ENCODE assay signal across 12 mouse cellular contexts in the genomic region with DNA sequence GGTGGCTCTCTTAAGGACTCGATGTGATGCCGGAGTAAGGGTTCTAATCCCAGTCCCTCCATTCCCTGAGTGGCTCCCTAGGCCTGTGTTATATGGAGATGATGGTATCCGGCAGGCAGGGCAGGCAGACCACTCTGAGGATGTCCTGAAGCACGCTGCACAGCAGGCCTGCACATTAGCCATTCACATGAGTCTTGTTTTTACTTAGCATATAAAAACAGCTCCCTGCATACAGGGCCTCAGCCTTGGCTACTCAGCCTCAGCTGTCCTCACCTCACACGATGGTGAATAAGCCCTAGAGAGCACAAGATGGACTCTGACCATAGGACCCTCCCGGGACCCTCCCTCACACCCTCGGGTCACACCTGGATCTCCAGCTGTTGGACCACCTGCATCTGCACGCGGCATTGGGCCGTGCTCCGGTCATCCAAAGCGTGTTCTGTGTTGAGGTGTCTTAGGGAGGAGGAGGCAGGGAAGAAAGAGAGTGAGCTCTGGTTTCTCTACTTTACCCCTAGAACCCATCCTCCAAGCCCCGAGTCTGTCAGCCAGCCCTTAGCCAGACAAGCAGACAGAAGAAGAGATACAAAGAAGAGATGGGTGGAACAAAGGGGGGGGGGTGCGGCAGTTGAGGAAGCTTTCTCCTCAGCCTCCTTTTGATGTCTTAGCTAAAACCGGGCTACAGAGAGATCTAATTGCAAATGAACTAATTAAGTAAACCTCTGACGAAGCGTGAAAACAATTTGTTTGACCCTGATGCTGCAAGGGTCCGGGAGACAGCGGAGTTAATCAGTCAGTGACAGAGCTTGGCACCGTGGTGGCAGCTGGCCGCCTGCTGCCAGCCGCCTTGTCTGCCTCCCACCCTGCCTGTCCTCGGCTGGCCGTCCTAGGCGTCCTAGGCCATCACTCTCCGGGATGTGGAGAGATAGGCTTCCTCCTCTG. TPM values are rescaled to one million over a fixed set of nuclear protein-coding genes. Genes with fewer than 3 reads are reported as not detected.
DNase-seq lines count a peak whose midpoint lies in the region; ATAC-seq and TF ChIP-seq lines count a peak whose summit lies in the region.
"Had no signal": no experiment of that assay in that cellular context is flagged by ENCODE, and none has a peak within 500 bp of the region (broad histone marks: within the 10 kb centered on the region; RNA-seq: fewer than 3 reads in every experiment).

No protein-coding gene starts in this region.

- no peaks in the 10 kb centered on the region for H3K27me3 ChIP-seq in neural tube, embryonic 11.5 days (ENCODE audit: control insufficient read depth, insufficient read depth, low read length)
- H3K27me3 ChIP-seq in hindbrain, postnatal 0 days (ENCODE audit: insufficient read depth, low read length), result 0 out of 2 replicates have a peak, but pooled peaks cover 6% of the 10 kb centered on the region
- H3K27me3 ChIP-seq: liver, embryonic 15.5 days had no signal

- WGBS in neural tube, embryonic 11.5 days, result 21% methylated on average over 26 of the region's 26 CpGs
- WGBS in hindbrain, postnatal 0 days, result 14% methylated on average over 26 of the region's 26 CpGs

- H3K27ac ChIP-seq in neural tube, embryonic 11.5 days (ENCODE audit: low read depth, low read length), result peak overlapping the region; percentile 68
- H3K27ac ChIP-seq in hindbrain, postnatal 0 days, result peak overlapping the region; percentile 78
- H3K27ac ChIP-seq: liver, embryonic 15.5 days had no signal

- no peak for TF ChIP-seq CTCF in hindbrain, postnatal 0 days (IDR thresholded peaks at IDR 0.05; ENCODE audit: low read depth)

- no peak overlapping the region for H3K4me2 ChIP-seq in neural tube, embryonic 11.5 days (ENCODE audit: low read depth)
- peak overlapping the region; percentile 61 for H3K4me2 ChIP-seq in hindbrain, postnatal 0 days (ENCODE audit: low read depth, low read length)
- H3K4me2 ChIP-seq: liver, embryonic 15.5 days had no signal

- DNase-seq in cerebellum, adult 9-10 months, result peak; percentile 25
- no peak for DNase-seq in cerebellum, adult 9-11 months
- peak; percentile 71 for DNase-seq in neural tube, embryonic 11.5 days (ENCODE audit: low spot score)
- no peak for DNase-seq in neural tube, embryonic 10.5 days (ENCODE audit: extremely low spot score, low spot score)
- DNase-seq in hindbrain, postnatal 0 days (ENCODE audit: low spot score), result peak; percentile 72
- peak; percentile 90 for DNase-seq in retina, postnatal 1 day
- DNase-seq in liver, result no peak
- no peak for DNase-seq in frontal cortex, postnatal 14 days (ENCODE audit: low spot score in 2 of 2)
- DNase-seq: cerebellum, adult 18-20 months; gastrocnemius, postnatal 36 days; kidney, adult 11 months had no signal

- peak; percentile 61 for ATAC-seq in neural tube, embryonic 11.5 days (ENCODE audit: insufficient read depth, low FRiP score, low TSS enrichment)
- ATAC-seq in hindbrain, postnatal 0 days, result no peak

- H3K36me3 ChIP-seq in neural tube, embryonic 11.5 days (ENCODE audit: control insufficient read depth, insufficient read depth, low read length), result peaks cover 6% of the 10 kb centered on the region
- H3K36me3 ChIP-seq in hindbrain, postnatal 0 days (ENCODE audit: insufficient read depth, low read length), result peaks cover 3% of the 10 kb centered on the region; the same call in 1 of the 2 replicates

- peaks cover 48% of the 10 kb centered on the region for H3K4me1 ChIP-seq in neural tube, embryonic 11.5 days (ENCODE audit: control insufficient read depth, insufficient read depth, low read length)
- H3K4me1 ChIP-seq in hindbrain, postnatal 0 days (ENCODE audit: insufficient read depth, low read length), result peaks cover 29% of the 10 kb centered on the region

- H3K9me3 ChIP-seq in neural tube, embryonic 11.5 days (ENCODE audit: control insufficient read depth, low read length), result no peaks in the 10 kb centered on the region
- no peaks in the 10 kb centered on the region for H3K9me3 ChIP-seq in hindbrain, postnatal 0 days (ENCODE audit: low read length)
- H3K9me3 ChIP-seq: liver, embryonic 15.5 days had no signal

- H3K4me3 ChIP-seq in neural tube, embryonic 11.5 days (ENCODE audit: low read depth, low read length), result no peak overlapping the region
- H3K4me3 ChIP-seq in hindbrain, postnatal 0 days (ENCODE audit: low read length), result peak overlapping the region; percentile 43
- H3K4me3 ChIP-seq: liver, embryonic 15.5 days had no signal

- H3K9ac ChIP-seq in neural tube, embryonic 11.5 days (ENCODE audit: low read length), result peak overlapping the region; percentile 27; the same call in 1 of the 2 replicates
- peak overlapping the region; percentile 49 for H3K9ac ChIP-seq in hindbrain, postnatal 0 days (replicated peaks; ENCODE audit: low read length)
- H3K9ac ChIP-seq: liver, embryonic 15.5 days had no signal

RNA-seq across cellular contexts. Expression of a gene that starts 42.6 kb away (rescaled TPM):
- 43.4 and 50.3 TPM in 2 replicates for polyA plus RNA-seq in neural tube, embryonic 11.5 days (2014; fragmentation: Nextera tagmentation; extraction: Ambion mirVana)
- total RNA-seq in hindbrain, postnatal 0 days (2014; rRNA removed), result 14.7 and 38.7 TPM in 2 replicates
- 2.6 TPM in 2 replicates for polyA plus RNA-seq in hindbrain, postnatal 0 days (2015; fragmentation: Nextera tagmentation; extraction: Ambion mirVana)

RNA-seq across cellular contexts. Expression of a gene that starts 47.4 kb away (rescaled TPM):
- polyA plus RNA-seq in neural tube, embryonic 11.5 days (2014; fragmentation: Nextera tagmentation; extraction: Ambion mirVana), result 34.5 and 35.8 TPM in 2 replicates
- total RNA-seq in hindbrain, postnatal 0 days (2014; rRNA removed), result 109 and 128 TPM in 2 replicates
- 29.3 and 31.3 TPM in 2 replicates for polyA plus RNA-seq in hindbrain, postnatal 0 days (2015; fragmentation: Nextera tagmentation; extraction: Ambion mirVana)

Comparison
In these comparisons a context has a peak if more than half of its experiments do, and no peak if none do; other contexts are left out.
1. DNase-seq: peak in cerebellum, adult 9-10 months (single experiment), neural tube, embryonic 11.5 days (single experiment), hindbrain, postnatal 0 days (single experiment) and retina, postnatal 1 day (single experiment); none in cerebellum, adult 9-11 months (single experiment), neural tube, embryonic 10.5 days (single experiment), liver (single experiment) and frontal cortex, postnatal 14 days (0 of 2).
2. RNA of a gene that starts 42.6 kb away (polyA plus RNA-seq): 43.4 to 50.3 TPM in neural tube, embryonic 11.5 days; 2.6 TPM in hindbrain, postnatal 0 days; every median in the first group is over 10 times any median in the second.